Mouse (Mus musculus): ENCODE measurements around the gene Fopnl.
A peak's percentile ranks its signal among the peaks of the same experiment; 100 is the strongest.

Fopnl gene

DNA sequence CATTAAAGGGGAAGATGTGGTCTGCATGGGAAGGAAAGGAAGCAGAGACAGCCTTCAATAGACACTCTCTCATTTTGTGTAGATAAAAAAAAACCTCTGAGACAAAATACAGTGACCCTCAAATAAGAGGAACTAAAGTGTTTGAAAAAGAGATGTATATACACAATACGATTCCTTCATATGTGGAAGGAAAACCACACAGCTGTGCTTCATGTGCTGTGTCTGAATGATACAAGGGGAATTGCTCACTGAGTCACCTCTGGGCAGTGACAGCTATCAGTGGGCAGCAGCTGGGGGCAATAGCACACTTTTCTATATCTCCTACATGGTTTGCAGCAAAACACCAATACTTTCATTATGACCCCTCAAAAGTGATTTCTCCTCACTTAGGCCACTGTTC lies 9.8 kb downstream of the Fopnl start:
- DNase-seq (ENCODE audit: low spot score in 2 of 2) = no peak

DNA sequence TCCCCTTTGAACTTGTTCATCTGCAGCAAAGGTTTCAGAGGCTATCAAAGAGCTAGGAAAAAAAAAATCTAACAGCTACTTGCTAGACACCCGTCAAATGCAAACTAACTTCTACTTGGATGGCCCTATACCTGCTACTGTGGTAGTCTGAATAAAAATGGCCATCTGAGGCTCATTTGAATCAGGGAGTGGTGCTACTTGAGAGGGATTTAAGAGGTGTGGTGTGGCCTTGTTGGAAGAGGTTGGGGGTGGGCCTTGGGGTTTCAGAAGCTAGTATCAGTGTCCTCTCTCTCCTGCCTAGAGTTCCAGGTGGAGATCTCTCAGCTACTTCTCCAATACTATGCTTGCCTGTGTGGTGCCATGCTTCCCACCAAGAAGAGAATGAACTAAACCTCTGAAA lies 10.8 kb downstream of the Fopnl start:
- no peak for DNase-seq (ENCODE audit: low spot score in 2 of 2)

DNA sequence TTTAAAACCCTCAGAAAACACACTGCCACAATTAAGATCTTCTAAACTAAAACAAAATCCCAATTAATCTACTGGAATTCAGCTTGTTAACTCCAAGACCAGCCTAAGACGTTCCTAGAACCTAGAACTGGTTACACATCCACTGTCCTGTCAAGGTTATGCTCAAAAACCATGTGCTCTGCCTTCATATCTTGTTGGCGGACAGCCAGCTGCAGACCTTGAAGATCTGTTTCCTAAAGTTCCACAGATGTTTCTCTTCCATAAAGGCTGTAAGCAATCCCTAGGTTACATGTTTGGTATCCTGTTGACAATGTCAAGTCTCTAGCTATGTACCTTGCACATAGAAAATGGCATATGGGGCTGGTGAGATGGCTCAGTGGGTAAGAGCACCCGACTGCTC lies 12.4 kb downstream of the Fopnl start:
- DNase-seq (ENCODE audit: low spot score in 2 of 2) = no peak

DNA sequence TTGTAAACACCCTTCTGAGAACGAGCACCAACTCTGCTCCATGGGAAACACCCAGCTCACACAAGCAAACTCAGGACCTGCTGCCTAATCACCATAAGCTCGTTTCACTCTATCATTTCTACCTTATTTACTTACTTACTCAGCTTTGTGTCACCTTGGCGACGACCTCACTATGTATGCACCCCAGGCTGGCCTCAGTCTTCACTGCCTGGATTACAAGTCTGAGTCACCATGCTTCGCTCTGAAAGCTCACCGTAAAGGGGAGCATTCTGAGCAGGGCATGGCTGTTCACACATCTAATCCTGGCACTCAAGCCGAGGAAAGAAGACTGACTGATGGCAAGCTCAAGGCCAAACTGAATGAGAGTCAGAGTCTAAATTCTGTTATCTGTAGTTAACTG lies 13.5 kb downstream of the Fopnl start:
- no peak for DNase-seq (ENCODE audit: low spot score in 2 of 2)

DNA sequence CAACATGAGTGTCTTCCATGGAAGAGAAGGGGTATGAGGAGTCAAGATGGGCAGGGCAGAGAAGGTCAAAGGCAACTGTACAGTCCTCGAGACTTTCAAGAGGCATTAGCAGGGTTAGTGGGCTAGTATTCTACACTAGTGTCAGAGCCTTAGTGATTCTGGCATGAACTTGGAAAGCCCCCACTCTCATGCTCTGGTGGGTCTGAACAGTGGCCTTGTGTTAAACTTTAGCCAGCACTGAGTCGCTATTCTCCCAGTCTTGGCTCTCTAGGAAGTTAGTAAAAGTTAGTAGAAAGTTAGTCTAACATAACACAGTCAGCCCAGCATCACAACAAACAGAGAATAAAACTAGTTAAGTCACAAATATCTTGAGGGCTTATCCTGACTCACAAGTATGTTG lies 14.1 kb downstream of the Fopnl start:
- DNase-seq (ENCODE audit: low spot score in 2 of 2) = no peak

DNA sequence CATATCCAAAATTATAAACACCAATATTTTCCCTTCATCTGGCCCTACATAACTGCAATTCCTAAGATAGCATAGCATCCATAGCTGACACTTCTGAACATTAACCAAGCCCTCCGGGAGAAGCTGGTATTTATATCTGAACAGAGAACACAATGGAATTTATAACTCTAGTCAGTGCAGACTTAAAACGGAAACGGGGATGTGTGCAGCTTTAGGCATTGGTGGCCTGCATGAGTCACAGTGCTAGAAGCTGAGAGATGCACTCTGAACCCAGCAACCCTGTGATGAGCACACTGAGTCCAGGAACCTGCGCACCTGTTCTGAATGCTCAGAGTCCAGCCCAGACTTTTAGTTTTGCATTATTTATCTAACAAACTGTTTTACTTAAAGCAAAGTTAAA lies 18.7 kb downstream of the Fopnl start:
- DNase-seq (ENCODE audit: low spot score in 2 of 2) = no peak

DNA sequence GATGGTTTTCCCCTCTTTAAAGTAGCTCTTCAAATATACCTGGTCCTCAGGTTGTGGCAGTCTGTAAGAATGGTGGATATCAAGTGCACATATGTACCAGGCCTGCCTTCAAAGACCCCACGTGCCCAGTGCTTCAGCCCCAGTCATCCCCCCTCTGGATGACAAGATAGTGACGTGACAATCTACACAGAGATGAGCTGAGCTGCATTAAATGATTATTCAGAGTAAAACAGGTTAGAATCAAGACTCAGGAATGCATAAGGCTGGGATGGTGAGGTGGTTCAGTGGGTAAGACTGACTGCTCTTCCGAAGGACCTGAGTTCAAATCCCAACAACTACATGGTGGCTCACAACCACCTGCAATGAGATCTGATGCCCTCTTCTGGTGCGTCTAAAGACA lies 19.5 kb downstream of the Fopnl start:
- DNase-seq (ENCODE audit: low spot score in 2 of 2) = no peak

DNA sequence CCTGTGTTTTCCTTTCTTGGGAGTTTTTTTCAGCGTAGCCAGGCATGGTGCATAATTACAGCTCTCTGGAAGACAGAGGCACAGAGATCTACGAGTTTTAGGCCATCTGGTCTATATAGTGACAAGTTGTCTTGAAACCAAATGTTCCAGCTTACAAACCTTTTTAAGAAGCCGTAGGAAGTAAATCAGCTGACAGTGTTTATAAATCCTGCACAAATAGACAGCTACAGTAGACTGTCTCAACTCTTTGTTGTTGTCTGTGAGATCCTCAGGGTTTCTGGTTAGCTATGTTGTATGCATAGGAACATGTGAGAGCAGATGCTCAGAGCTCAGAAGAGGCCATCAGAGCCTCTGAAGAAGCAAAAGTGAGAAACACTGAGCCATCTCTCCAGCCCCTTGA lies 20.1 kb downstream of the Fopnl start:
- no peak for DNase-seq (ENCODE audit: low spot score in 2 of 2)

DNA sequence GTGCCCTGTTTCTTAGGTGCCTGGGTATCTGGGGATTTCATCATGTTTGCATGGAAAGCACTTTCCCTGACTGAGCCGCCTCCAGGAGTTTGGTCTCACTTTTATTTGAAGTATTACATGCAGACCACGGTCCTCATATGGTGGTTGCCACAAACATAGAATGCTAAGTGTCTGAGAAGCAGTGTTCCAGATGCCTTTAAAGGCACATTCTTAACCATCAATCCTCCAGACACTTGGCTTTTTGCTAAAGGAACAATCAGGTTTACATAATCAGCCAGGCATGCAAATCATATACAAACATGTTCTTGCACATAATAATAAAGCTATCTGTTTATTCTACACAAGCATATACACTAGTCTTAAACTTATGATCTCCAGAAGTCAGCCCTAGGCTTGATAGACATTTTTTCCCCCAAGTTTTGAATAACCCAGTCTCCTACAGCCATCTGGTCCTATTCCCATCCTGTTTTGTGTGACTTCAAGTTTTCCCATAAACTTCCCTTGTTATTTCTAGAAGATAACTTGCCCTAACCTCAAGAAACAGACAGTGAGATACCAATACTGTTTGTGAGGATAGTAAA lies 20.6 kb downstream of the Fopnl start:
- no peak for DNase-seq (ENCODE audit: low spot score in 2 of 2)

DNA sequence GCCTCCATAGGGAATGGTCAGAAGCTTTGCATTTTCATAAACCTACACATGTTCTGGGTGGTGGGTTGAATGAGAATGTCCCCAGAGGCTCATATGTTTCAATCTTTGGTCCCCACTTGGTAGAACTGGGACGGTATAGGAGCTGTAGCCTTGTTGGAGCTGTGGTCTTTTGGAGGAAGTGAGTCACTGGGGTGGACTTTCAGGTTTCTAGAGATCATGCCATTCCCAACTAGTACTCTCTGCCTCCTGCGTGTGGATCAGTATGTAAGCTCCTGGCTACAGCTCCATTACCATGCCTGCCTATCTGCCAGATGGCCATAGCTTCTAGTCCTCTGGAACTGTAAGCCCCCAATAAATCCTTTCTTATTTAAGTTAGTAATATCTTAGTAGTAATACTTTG lies 21.9 kb downstream of the Fopnl start:
- DNase-seq (ENCODE audit: low spot score in 2 of 2) = no peak

DNA sequence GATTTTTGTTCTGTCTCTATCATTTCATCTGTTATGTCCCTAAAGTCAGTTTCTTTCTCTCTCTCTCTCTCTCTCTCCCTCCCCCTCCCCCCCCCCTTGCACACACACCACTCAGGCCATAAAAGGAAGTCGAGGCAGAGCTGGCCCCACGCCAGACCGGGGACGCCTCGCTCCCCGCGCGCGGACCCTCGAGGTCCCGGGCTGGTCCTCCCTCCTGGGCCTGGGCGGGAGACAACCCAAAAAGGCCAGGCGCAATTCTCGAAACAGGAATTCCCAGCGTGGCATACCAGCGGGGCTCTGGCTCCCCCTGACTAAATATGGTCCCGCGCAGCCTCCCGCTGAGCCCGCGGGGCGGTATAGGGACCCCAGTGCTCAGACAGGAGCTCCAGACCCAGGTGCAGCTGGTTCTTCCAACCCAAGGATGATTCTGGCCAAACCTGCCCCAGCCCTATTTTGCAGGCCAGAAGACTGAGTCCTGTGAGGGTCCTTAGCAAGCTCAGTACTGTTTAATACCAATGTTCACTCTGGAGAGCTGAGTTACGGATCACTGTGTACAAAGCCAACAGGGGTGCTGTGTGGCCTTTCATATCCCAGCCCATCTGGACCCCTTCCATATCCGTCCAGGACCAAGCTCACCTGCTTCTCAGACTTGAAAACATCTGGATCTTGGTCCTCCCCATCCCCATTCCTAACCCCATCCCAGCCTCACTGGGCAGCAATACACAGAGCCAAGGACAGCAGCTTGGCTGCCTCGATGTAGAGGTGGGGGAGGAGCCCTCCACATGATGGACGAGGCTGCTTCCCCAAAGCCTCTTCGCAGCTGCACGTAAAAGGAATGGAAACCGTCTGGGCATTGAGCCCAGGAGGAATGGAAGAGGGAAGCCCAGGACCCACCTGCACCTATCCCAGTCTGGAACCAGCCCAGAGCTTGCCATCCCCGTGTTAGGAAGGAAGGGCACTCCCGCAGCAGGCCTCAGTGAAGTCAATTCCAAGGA lies 24.7 kb downstream of the Fopnl start:
- peak; percentile 48 to 52 for DNase-seq (ENCODE audit: low spot score in 2 of 2)

DNA sequence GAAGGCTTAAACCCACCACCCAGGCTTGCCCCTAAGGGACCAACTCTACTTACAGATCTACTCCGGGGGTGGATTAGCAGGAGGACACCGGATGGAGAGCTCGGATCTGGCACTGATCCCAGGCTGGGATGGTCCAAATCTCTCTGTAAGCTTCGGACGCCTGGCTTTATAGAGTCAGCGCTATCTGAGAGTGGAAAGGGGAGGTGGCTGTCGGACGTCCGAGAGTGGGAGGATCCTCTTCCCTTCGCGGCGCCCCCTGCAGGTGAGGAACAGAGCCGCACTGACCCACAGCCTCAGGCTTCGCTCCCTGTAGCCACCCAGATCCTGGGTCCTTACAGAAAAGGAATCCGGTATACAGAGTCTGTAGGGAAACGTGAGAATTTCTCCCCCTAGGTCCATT lies 26.0 kb downstream of the Fopnl start, which contains the start of gene Myh11:
Gene Myh11, minus strand, starts transcription at position 150 of the 400 bp plus-strand sequence.
- peak; percentile 51 to 65 for DNase-seq (ENCODE audit: low spot score in 2 of 2)

DNA sequence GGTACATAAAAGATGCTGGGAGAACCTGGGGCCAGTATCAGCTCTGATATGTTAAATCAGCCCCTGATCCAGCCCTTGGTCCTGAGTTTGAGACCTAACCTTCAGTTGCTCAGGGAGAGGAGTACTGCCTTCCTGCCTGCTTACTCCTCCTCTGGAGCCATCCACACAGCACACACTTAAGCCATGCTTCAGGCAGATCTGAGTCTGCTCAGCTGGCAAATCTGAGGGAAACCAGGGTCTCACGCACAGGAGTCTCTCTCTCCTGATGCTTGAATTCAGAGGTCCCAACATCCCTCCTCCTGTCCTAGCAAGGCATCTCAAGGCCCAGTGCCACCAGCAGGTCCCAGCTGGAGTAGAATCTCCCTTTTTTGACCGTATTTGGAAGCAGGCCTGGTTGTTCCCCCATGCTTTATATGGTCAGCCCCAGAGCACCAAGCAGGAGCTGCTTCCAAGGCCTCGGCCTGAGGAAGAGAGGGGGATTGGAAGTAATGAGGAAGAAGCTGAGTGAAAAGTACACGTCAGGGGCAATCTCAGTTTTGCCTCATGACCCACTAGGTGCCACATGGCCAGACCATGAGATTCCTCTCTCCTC lies 44.7 kb downstream of the Fopnl start:
- DNase-seq (ENCODE audit: low spot score in 2 of 2) = no peak

DNA sequence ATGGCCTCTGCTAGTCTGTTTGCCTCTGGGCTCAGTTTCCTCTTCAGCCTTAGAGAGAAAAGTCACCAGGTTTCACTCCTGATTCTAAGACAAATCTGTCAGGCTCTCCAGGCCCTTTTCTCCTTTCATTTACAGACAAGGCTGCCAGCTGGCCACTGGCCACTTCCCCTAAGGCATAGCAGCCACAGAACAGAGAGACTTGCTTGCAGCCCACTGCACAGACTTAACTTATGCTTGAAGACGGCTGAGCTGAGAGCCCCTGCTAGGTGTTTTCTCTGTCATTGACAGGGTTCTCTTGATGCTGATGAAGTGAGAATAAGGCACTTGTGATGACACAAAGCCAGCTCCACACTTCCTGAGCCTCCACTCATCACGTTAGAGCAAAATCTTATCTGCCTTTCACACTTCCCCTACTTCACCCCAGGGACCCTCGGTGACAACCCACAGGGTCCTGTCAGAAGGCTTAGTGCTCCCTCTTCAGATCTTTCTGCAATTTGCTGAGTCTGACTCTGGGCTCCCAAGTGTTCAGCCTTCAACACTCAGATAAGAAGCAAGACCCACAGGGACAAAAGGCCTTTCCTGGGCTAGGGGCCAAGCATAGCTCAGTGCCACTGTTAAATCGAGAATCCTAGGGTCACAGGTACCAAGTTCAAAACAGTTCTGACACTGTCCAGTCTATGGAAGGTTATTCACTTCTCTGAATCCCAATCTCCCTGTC lies 51.8 kb downstream of the Fopnl start:
- DNase-seq (ENCODE audit: low spot score in 2 of 2) = no peak

DNA sequence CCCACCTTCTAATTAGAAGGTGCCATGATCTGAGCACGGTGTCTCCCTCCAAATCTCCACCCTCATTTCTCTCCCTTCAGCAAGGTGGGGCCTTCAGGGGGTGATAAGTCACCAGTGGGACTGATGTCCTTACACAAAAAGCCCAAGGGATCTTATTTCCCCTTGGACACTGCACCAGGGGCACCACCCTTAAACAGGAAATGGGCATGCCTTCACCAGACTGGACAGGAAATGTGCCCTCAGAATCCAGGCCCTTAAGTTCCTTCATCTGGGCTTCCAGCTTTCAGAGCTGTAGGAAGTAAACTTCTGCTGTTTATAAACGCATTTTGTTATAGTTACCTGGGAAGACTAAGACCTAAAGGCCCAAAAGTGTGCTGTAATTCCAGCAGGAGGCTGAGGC lies 52.7 kb downstream of the Fopnl start:
- DNase-seq (ENCODE audit: low spot score in 2 of 2) = no peak

DNA sequence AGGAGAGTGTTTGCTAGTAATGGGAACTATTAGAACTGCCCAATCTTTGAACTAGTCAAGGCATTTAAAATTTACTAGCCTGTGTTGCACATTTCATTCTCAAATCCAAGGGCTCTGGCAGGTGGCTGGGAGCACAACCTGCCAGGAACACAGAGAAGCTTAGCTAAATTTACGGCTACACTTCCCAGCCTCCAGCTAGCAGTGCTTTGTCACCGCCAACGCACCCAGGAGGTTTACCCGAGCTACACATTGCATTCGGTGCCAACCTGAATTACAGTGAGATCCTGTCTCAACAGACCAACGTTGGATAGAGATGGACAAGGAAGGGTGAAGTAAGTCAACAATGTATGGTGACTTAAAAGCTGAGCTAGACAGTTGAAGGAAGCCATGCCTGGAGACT lies 54.0 kb downstream of the Fopnl start:
- no peak for DNase-seq (ENCODE audit: low spot score in 2 of 2)

DNA sequence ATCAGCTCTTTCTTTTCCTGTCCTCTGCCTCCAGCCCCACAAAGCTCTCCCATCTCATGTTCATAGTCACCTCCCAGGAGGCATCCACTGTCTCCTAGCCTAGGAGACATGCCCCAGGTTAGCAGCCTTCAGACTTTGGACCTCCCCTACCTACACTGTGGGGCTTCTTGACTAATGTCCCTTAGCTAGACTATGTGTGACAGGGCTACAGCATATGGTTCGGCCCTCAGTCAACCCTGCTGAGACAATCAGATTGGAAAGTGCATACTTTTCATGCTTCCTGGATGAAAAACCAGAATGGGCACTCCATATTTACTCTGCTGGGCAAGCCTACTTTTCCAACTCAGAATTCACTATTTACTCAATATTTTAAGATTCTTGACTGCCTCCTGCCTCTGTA lies 54.8 kb downstream of the Fopnl start:
- no peak for DNase-seq (ENCODE audit: low spot score in 2 of 2)

DNA sequence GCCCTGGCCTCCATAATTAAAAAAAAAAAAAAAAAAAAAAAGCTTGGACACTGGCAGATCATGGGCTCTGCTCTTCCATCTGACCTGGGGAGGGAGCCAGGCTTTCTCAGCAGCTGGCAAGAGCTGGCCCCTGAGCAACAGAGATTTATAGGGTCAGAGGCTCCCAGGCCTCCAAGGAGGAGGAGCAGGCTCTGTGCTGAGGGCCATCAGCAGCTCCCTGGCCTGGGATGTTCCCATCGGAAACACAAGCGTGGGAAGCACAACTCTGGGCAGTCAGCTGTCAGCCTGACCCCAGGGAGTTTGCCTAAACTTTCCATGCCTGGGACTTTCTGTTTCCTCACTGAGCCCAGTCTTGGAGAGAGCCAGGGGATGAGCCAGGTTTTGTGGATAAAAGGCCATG lies 58.3 kb downstream of the Fopnl start:
- DNase-seq (ENCODE audit: low spot score in 2 of 2) = no peak

DNA sequence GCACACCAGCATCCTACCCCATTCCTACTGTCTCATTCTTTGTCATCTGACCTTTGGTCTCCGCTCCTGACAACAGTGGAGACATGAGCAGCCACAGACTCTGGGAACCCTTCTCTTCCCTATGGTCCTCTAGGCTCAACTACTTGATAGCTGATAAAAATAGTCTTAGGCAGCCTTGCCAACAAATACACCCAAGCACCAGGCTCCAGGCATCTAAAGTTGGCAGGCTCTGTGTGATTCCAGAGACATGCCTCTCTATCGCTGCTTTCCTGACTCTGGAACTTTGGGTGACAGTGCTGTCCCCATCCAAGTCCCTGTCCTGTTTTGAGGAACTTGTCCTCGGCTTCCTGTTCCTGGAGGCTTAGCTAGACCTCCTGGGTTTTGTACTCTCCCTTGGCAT lies 63.6 kb downstream of the Fopnl start:
- no peak for DNase-seq (ENCODE audit: low spot score in 2 of 2)

DNA sequence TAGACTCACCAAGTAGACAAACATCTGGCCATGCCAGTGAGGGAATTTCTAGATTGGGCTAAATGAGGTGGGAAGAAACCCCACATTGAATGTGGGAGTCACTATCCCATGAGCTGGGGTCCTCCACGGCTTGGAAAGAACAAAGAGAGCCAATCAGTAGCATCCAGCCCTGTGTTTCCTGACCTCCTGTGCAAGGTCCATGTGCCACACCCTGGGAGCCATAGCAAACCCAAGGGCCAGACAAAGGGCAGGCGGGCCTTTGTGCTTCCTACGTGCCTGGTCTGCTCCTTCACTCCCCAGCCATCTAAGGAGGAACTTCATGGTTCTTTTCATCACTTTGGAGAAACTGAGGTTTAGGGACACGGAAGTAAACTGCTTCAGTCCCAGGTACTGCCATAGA lies 64.3 kb downstream of the Fopnl start:
- DNase-seq (ENCODE audit: low spot score in 2 of 2) = no peak

DNA sequence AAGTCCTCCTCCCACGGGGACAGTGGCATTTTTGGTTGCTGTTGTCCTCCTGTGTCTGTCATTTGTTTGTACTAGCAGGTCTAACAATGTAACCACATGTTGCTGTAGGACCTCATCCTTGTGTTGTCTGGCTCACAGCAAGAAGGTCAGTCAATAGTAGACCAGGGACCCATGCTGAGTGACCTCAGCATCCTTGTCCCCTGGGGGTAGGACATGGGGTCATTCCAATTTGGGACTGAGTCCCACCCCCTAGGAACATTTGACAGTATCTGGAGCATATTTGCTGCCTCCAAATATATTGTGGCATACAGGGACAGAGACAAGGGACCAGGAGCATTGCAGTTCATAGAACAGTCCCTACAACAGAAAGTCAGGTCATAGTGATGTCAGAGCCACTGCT lies 67.3 kb downstream of the Fopnl start:
- no peak for DNase-seq (ENCODE audit: low spot score in 2 of 2)

All from right cerebral cortex, postnatal 10 days (tissue).